Mouse (Mus musculus) MEL (cell line): Measurements from ENCODE around the gene Sept9. TPM values are rescaled to one million over a fixed set of nuclear protein-coding genes. Genes with fewer than 3 reads are reported as not detected.

Experiments
- DNase-seq: peaks from one replicate; pipeline ENCODE4 v3.0.0; 2011; ENCODE audit warnings: low read depth, low spot score
- H3K27ac ChIP-seq: 2 replicates; pipeline ENCODE4 v1.5.1; 2012; ENCODE audit warnings: low read depth, mild to moderate bottlenecking, control low read depth, low read length, moderate library complexity; ENCODE audit not compliant: control insufficient read depth
- H3K27me3 ChIP-seq, 2 experiments: fragments of 150-350 bp in 1 of 2; sonication (generic) in 1 of 2; 2 replicates each; pipeline ENCODE4 v1.6.1; 2012; ENCODE audit warnings: low read length in 2 of 2, mild to moderate bottlenecking in 2 of 2, improper control_type of control experiment in 1 of 2, moderate library complexity in 1 of 2; ENCODE audit not compliant: insufficient read depth in 2 of 2, control insufficient read depth in 1 of 2
- H3K36me3 ChIP-seq, 2 experiments: 2 replicates each; pipeline ENCODE4 v1.6.1; 2012 to 2014; ENCODE audit warnings: low read length in 2 of 2, improper control_type of control experiment in 1 of 2, inconsistent platforms in 1 of 2, mild to moderate bottlenecking in 1 of 2; ENCODE audit not compliant: insufficient read depth in 2 of 2, control insufficient read depth in 1 of 2
- H3K4me1 ChIP-seq, 2 experiments: fragments of 150-350 bp in 1 of 2; sonication (generic) in 1 of 2; 2 replicates each; pipeline ENCODE4 v1.6.1; 2012; ENCODE audit warnings: low read length in 2 of 2, improper control_type of control experiment in 1 of 2, mild to moderate bottlenecking in 1 of 2; ENCODE audit not compliant: insufficient read depth in 2 of 2, control insufficient read depth in 1 of 2
- H3K4me3 ChIP-seq, 2 experiments: fragments of 150-350 bp in 1 of 2; sonication (generic) in 1 of 2; 2 replicates each; pipeline ENCODE4 v1.5.1; 2012; ENCODE audit warnings: low read depth in 2 of 2, low read length in 2 of 2, mild to moderate bottlenecking in 2 of 2, moderate library complexity in 2 of 2, control low read depth in 1 of 2, improper control_type of control experiment in 1 of 2; ENCODE audit not compliant: control insufficient read depth in 1 of 2, insufficient read depth in 1 of 2
- H3K79me2 ChIP-seq: 2 replicates; pipeline ENCODE4 v1.6.1; 2012; ENCODE audit warnings: mild to moderate bottlenecking, low read length, moderate library complexity; ENCODE audit not compliant: control insufficient read depth, poor library complexity, insufficient read depth
- H3K9ac ChIP-seq: 2 replicates; pipeline ENCODE4 v1.6.1; 2012; ENCODE audit warnings: low read depth, mild to moderate bottlenecking, control low read depth, low read length, moderate library complexity; ENCODE audit not compliant: control insufficient read depth, poor library complexity, severe bottlenecking
- H3K9me3 ChIP-seq: fragments of 150-350 bp; sonication (generic); replicated peaks from 2 replicates; pipeline ENCODE4 v1.6.1; 2012; ENCODE audit warnings: mild to moderate bottlenecking, low read length, improper control_type of control experiment, moderate library complexity; ENCODE audit not compliant: insufficient read depth
- BHLHE40 ChIP-seq: IDR thresholded peaks from 2 replicates; pipeline ENCODE4 v1.6.1; 2012; ENCODE audit warnings: low read depth, mild to moderate bottlenecking, inconsistent platforms, low read length, improper control_type of control experiment, borderline replicate concordance
- CHD1 ChIP-seq: IDR thresholded peaks from 2 replicates; pipeline ENCODE4 v1.6.1; 2012; ENCODE audit warnings: low read depth, mild to moderate bottlenecking, inconsistent platforms, low read length, improper control_type of control experiment
- CHD2 ChIP-seq: IDR thresholded peaks from 2 replicates; pipeline ENCODE4 v1.6.1; 2011; ENCODE audit warnings: low read length, improper control_type of control experiment
- CTCF ChIP-seq, 3 experiments: IDR thresholded peaks in 2 of 3; conservative IDR thresholded peaks in 1 of 3; 2 replicates each; pipeline ENCODE4 v1.5.1; 2011 to 2012; ENCODE audit warnings: low read length in 3 of 3, low read depth in 2 of 3, mild to moderate bottlenecking in 2 of 3, improper control_type of control experiment in 1 of 3, inconsistent platforms in 1 of 3, mixed read lengths in 1 of 3, moderate library complexity in 1 of 3; ENCODE audit not compliant: control insufficient read depth in 1 of 3, insufficient read depth in 1 of 3, poor library complexity in 1 of 3, severe bottlenecking in 1 of 3
- E2F4 ChIP-seq: IDR thresholded peaks from 2 replicates; pipeline ENCODE4 v1.6.1; 2011; ENCODE audit warnings: low read depth, low read length, improper control_type of control experiment, borderline replicate concordance
- ELF1 ChIP-seq: IDR thresholded peaks from 2 replicates; pipeline ENCODE4 v1.6.1; 2014; ENCODE audit warnings: low read depth, mild to moderate bottlenecking, inconsistent platforms, low read length, improper control_type of control experiment, moderate library complexity
- EP300 ChIP-seq, 2 experiments: IDR thresholded peaks; 2 replicates each; pipeline ENCODE4 v1.6.1; 2011; ENCODE audit warnings: improper control_type of control experiment in 2 of 2, low read length in 2 of 2, low read depth in 1 of 2, mild to moderate bottlenecking in 1 of 2
- ETS1 ChIP-seq: IDR thresholded peaks from 2 replicates; pipeline ENCODE4 v1.6.1; 2012; ENCODE audit warnings: low read depth, mild to moderate bottlenecking, inconsistent platforms, low read length, improper control_type of control experiment, moderate library complexity
- GABPA ChIP-seq: IDR thresholded peaks from 2 replicates; pipeline ENCODE4 v1.6.1; 2012; ENCODE audit warnings: low read depth, mild to moderate bottlenecking, inconsistent platforms, low read length, improper control_type of control experiment, moderate library complexity
- GATA1 ChIP-seq: IDR thresholded peaks from 2 replicates; pipeline ENCODE4 v1.6.1; 2011; ENCODE audit warnings: low read depth, low read length, improper control_type of control experiment
- HCFC1 ChIP-seq: IDR thresholded peaks from 2 replicates; pipeline ENCODE4 v1.6.1; 2012; ENCODE audit warnings: low read depth, mild to moderate bottlenecking, inconsistent platforms, low read length, improper control_type of control experiment, moderate library complexity
- KAT2A ChIP-seq: conservative IDR thresholded peaks from 2 replicates; pipeline ENCODE4 v1.6.1; 2012; ENCODE audit warnings: low read depth, low read length, improper control_type of control experiment, inconsistent platforms
- MAFK ChIP-seq: IDR thresholded peaks from 2 replicates; pipeline ENCODE4 v1.6.1; 2011; ENCODE audit warnings: low read depth, mild to moderate bottlenecking, low read length, improper control_type of control experiment, borderline replicate concordance
- MAX ChIP-seq: IDR thresholded peaks from 2 replicates; pipeline ENCODE4 v1.6.1; 2011; ENCODE audit warnings: low read length, improper control_type of control experiment
- MEF2A ChIP-seq: IDR thresholded peaks from 2 replicates; pipeline ENCODE4 v1.6.1; 2014; ENCODE audit warnings: low read depth, mild to moderate bottlenecking, inconsistent platforms, low read length, improper control_type of control experiment; ENCODE audit not compliant: poor library complexity, insufficient replicate concordance, severe bottlenecking; ENCODE audit errors: extremely low read depth
- MXI1 ChIP-seq: IDR thresholded peaks from 2 replicates; pipeline ENCODE4 v1.6.1; 2011; ENCODE audit warnings: mild to moderate bottlenecking, low read depth, low read length, improper control_type of control experiment
- MYB ChIP-seq: IDR thresholded peaks from 2 replicates; pipeline ENCODE4 v1.6.1; 2011; ENCODE audit warnings: mild to moderate bottlenecking, low read depth, low read length, improper control_type of control experiment
- MYC ChIP-seq: IDR thresholded peaks from 2 replicates; pipeline ENCODE4 v1.6.1; 2011; ENCODE audit warnings: low read depth, mild to moderate bottlenecking, low read length, improper control_type of control experiment, moderate library complexity
- NELFE ChIP-seq: IDR thresholded peaks from 2 replicates; pipeline ENCODE4 v1.6.1; 2011; ENCODE audit warnings: low read depth, low read length, improper control_type of control experiment
- NRF1 ChIP-seq: IDR thresholded peaks from 2 replicates; pipeline ENCODE4 v1.6.1; 2014; ENCODE audit warnings: low read depth, mild to moderate bottlenecking, inconsistent platforms, low read length, improper control_type of control experiment, moderate library complexity; ENCODE audit not compliant: poor library complexity, insufficient read depth, severe bottlenecking
- POLR2A ChIP-seq, 2 experiments: IDR thresholded peaks; 2 replicates each; pipeline ENCODE4 v1.6.1; 2011 to 2012; ENCODE audit warnings: low read length in 2 of 2, mild to moderate bottlenecking in 2 of 2, control low read depth in 1 of 2, improper control_type of control experiment in 1 of 2, low read depth in 1 of 2, moderate library complexity in 1 of 2; ENCODE audit not compliant: control insufficient read depth in 1 of 2, insufficient read depth in 1 of 2, poor library complexity in 1 of 2
- POLR2AphosphoS2 ChIP-seq: IDR thresholded peaks from 2 replicates; pipeline ENCODE4 v1.6.1; 2011; ENCODE audit warnings: low read length, improper control_type of control experiment
- POLR2AphosphoS5 ChIP-seq: IDR thresholded peaks from 2 replicates; pipeline ENCODE4 v1.6.1; 2012; ENCODE audit warnings: low read depth, borderline replicate concordance, mild to moderate bottlenecking, inconsistent platforms, low read length, moderate library complexity, mixed read lengths
- RAD21 ChIP-seq: IDR thresholded peaks from 2 replicates; pipeline ENCODE4 v1.6.1; 2011; ENCODE audit warnings: mild to moderate bottlenecking, low read depth, low read length, improper control_type of control experiment
- RCOR1 ChIP-seq: IDR thresholded peaks from 2 replicates; pipeline ENCODE4 v1.6.1; 2012; ENCODE audit warnings: low read depth, mild to moderate bottlenecking, inconsistent platforms, low read length, improper control_type of control experiment
- SIN3A ChIP-seq: IDR thresholded peaks from 2 replicates; pipeline ENCODE4 v1.6.1; 2012; ENCODE audit warnings: low read length, improper control_type of control experiment, inconsistent platforms
- TAL1 ChIP-seq: IDR thresholded peaks from 2 replicates; pipeline ENCODE4 v1.6.1; 2012; ENCODE audit warnings: mild to moderate bottlenecking, inconsistent platforms, low read length, moderate library complexity, mixed read lengths
- TBP ChIP-seq: IDR thresholded peaks from 2 replicates; pipeline ENCODE4 v1.8.0; 2011; ENCODE audit warnings: low read depth, low read length, improper control_type of control experiment
- TCF12 ChIP-seq: IDR thresholded peaks from 2 replicates; pipeline ENCODE4 v1.6.1; 2014; ENCODE audit warnings: low read depth, mild to moderate bottlenecking, inconsistent platforms, low read length, improper control_type of control experiment, moderate library complexity
- USF2 ChIP-seq, 2 experiments: IDR thresholded peaks; 2 replicates each; pipeline ENCODE4 v1.6.1; 2011 to 2012; ENCODE audit warnings: improper control_type of control experiment in 2 of 2, low read length in 2 of 2, borderline replicate concordance in 1 of 2, inconsistent platforms in 1 of 2, low read depth in 1 of 2, mild to moderate bottlenecking in 1 of 2; ENCODE audit not compliant: insufficient read depth in 1 of 2
- ZC3H11A ChIP-seq: IDR thresholded peaks from 2 replicates; pipeline ENCODE4 v1.6.1; 2012; ENCODE audit warnings: low read depth, mild to moderate bottlenecking, inconsistent platforms, low read length, improper control_type of control experiment
- ZKSCAN1 ChIP-seq: IDR thresholded peaks from 2 replicates; pipeline ENCODE4 v1.6.1; 2012; ENCODE audit warnings: low read depth, mild to moderate bottlenecking, inconsistent platforms, low read length, improper control_type of control experiment, moderate library complexity
- ZMIZ1 ChIP-seq: IDR thresholded peaks from 2 replicates; pipeline ENCODE4 v1.6.1; 2012; ENCODE audit warnings: low read depth, mild to moderate bottlenecking, inconsistent platforms, low read length, improper control_type of control experiment, moderate library complexity
- ZNF384 ChIP-seq: IDR thresholded peaks from 2 replicates; pipeline ENCODE4 v1.6.1; 2012; ENCODE audit warnings: low read depth, mild to moderate bottlenecking, inconsistent platforms, low read length, improper control_type of control experiment
- polyA plus RNA-seq, 2 experiments: library from polyadenylated mRNA; stranded (reverse) in 1 of 2; unstranded in 1 of 2; fragments of >175 nt in 1 of 2; fragments of >200 nt in 1 of 2; gene quantifications; 2 replicates each; pipeline versions ENCODE4 v1.2.1 to v1.2.4; 2012; ENCODE audit warnings: low replicate concordance in 2 of 2, low read depth in 1 of 2; ENCODE audit not compliant: insufficient read length in 2 of 2, insufficient read depth in 1 of 2, missing spikeins in 1 of 2
- total RNA-seq: library from RNA; depleted of rRNA; stranded (reverse); fragments of 300-350 nt; gene quantifications from 2 replicates; pipeline ENCODE4 v1.2.3, GENCODE M21; 2012

Gene Sept9
- total and polyA plus RNA-seq, 3 experiments: 49.7 to 196 (median 163) TPM

- no peak overlapping the region for H3K4me3 ChIP-seq
- H3K27ac ChIP-seq: no peak overlapping the region
- H3K27me3 ChIP-seq: peaks cover 2 to 3% of the 10 kb centered on the region in 2 experiments; a peak in 2 of 4 replicates
- peaks cover 0 to 6% of the 10 kb centered on the region in 2 experiments; a peak in 1 of 4 replicates for H3K4me1 ChIP-seq
- peak; percentile 93 for DNase-seq
- no peak overlapping the region for H3K9ac ChIP-seq
- H3K9me3 ChIP-seq: no peaks in the 10 kb centered on the region
- TF ChIP-seq TAL1 (peak; percentile 96), MAFK (peak; percentile 74; the same call in 1 of the 2 replicates), RAD21 (no peak), POLR2AphosphoS5 (no peak), MYC (0 out of 2 replicates have a peak, but pooled peaks have one; percentile 40), NELFE (no peak), KAT2A (no peak), RCOR1 (peak; percentile 83), CHD2 (peak; percentile 72), TBP (no peak), SIN3A (peak; percentile 70), E2F4 (no peak), POLR2A (IDR thresholded peaks at IDR 0.05; ENCODE audit: control insufficient read depth in 1 of 2, insufficient read depth in 1 of 2, low read depth in 1 of 2, low read length in 2 of 2, poor library complexity in 1 of 2) (no peak), ZNF384 (peak; percentile 96), ZMIZ1 (no peak), EP300 (IDR thresholded peaks at IDR 0.05; ENCODE audit: low read depth in 1 of 2, low read length in 2 of 2) (peak; percentile 82 to 95), GATA1 (peak; percentile 97), ELF1 (peak; percentile 44; the same call in 1 of the 2 replicates), CTCF (IDR thresholded peaks at IDR 0.05 in 2 of 3, conservative IDR thresholded peaks at IDR 0.05 in 1 of 3; ENCODE audit: control insufficient read depth in 1 of 3, insufficient read depth in 1 of 3, low read depth in 2 of 3, low read length in 3 of 3, poor library complexity in 1 of 3, severe bottlenecking in 1 of 3) (no peak), MEF2A (peak; percentile 98), TCF12 (peak; percentile 99), POLR2AphosphoS2 (no peak), USF2 (IDR thresholded peaks at IDR 0.05; ENCODE audit: borderline replicate concordance in 1 of 2, insufficient read depth in 1 of 2, low read depth in 1 of 2, low read length in 2 of 2) (no peak), GABPA (no peak), MYB (no peak), ZKSCAN1 (no peak), BHLHE40 (peak; percentile 48; the same call in 1 of the 2 replicates), MAX (no peak), MXI1 (no peak), ETS1 (peak; percentile 96), CHD1 (no peak), NRF1 (no peak), ZC3H11A (no peak), HCFC1 (0 out of 2 replicates have a peak, but pooled peaks have one; percentile 15)
- TF ChIP-seq, all 39 proteins: peak for 15
- Histone ChIP-seq H3K79me2 (no peaks in the 10 kb centered on the region), H3K36me3 (peaks cover 0 to 10% of the 10 kb centered on the region in 2 experiments; a peak in 2 of 4 replicates)
Observed at GRCm38 (mm10) chr11:117407651-117408441, 208.4 kb downstream of the Sept9 start.
